Mouse (Mus musculus) forebrain, embryonic 10.5 days (tissue): ENCODE data around the gene Dlst. TPM values are rescaled to one million over a fixed set of nuclear protein-coding genes. Genes with fewer than 3 reads are reported as not detected.

ENCODE experiments used
- DNase-seq: peaks from one replicate; pipeline ENCODE4 v3.0.0-alpha.2; 2017; ENCODE audit warnings: low spot score; ENCODE audit errors: extremely low spot score
- H3K27ac ChIP-seq: fragments of 300-500 bp; sonication (generic); 2 replicates; pipeline ENCODE4 v1.5.1; 2016; ENCODE audit warnings: mild to moderate bottlenecking
- H3K27me3 ChIP-seq: fragments of 300-500 bp; sonication (generic); 2 replicates; pipeline ENCODE4 v1.6.1; 2016; ENCODE audit warnings: mild to moderate bottlenecking; ENCODE audit not compliant: poor library complexity, severe bottlenecking
- H3K36me3 ChIP-seq: fragments of 300-500 bp; sonication (generic); replicated peaks from 2 replicates; pipeline ENCODE4 v1.6.1; 2016; ENCODE audit warnings: mild to moderate bottlenecking, moderate library complexity
- H3K4me1 ChIP-seq: fragments of 300-500 bp; sonication (generic); 2 replicates; pipeline ENCODE4 v1.6.1; 2016
- H3K4me3 ChIP-seq: fragments of 300-500 bp; sonication (generic); 2 replicates; pipeline ENCODE4 v1.5.1; 2016; ENCODE audit warnings: mild to moderate bottlenecking, moderate library complexity
- H3K9me3 ChIP-seq: fragments of 300-500 bp; sonication (generic); 2 replicates; pipeline ENCODE4 v1.6.1; 2016; ENCODE audit warnings: mild to moderate bottlenecking, moderate library complexity
- WGBS: fragments of 180-500 bp; shearing (Covaris S2); methylation state at CpG from one replicate; pipeline ENCODE4 v1.1.7; 2016; 5-methylcytosine and 5-hydroxymethylcytosine counted together
- polyA plus RNA-seq: library from polyadenylated mRNA; unstranded; fragments of >200 nt; fragmentation: Nextera tagmentation; extraction: Ambion mirVana; gene quantifications from 2 replicates; pipeline ENCODE4 v1.2.1, GENCODE M21; 2016

The Dlst gene
- polyA plus RNA-seq, 1 experiment from 2014 or later, result 122 TPM

DNA sequence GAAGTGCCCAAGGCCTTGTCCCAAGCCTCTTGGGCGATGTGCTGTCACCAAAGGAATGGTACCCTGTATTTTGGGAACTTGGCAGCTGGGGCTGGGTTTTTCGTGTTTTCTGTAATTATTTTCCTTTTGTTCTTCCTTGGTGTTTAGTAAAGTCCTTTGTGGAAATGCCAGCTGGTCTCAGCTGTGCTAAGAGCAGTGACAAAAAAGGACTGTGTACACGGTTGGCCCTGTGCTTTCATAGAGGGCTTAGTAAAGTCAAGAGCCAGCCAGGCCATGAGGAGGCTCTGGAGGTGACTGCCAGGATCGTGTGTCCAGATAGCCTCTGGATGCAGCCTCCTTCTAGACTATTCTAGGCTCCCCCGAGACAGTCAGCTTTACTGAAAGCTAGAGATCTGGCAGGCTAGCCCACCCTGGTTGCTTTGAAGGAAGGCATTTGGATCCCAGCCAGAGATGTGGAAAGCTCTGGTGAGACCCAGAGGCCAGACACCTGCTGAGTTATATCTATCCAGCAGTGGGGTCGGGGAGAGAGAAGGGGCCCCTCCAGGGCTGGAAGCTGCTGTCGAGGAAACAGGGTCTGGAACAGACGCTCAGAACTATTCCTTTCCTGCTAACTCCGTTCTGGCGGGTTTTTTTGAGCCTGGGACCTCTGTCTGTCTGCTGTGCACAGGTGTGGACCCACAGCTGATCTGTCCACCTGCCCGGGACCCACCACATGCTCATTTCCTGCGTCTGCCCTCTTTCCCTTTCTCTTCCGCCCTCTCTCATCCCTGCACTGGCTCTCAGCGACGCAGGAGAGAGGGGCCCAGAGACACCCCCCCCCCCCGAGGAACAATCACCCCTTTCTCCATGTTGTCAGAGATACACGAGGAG is 71.1 kb downstream of the Dlst start:
- Histone ChIP-seq H3K27me3 (peaks cover 74% of the 10 kb centered on the region), H3K27ac (no peak overlapping the region), H3K4me3 (no peak overlapping the region), H3K4me1 (peaks cover 44% of the 10 kb centered on the region), H3K9me3 (no peaks in the 10 kb centered on the region), H3K36me3 (no peaks in the 10 kb centered on the region)
- DNase-seq, result no peak
- 46% methylated on average over 17 of the region's 17 CpGs for WGBS

DNA sequence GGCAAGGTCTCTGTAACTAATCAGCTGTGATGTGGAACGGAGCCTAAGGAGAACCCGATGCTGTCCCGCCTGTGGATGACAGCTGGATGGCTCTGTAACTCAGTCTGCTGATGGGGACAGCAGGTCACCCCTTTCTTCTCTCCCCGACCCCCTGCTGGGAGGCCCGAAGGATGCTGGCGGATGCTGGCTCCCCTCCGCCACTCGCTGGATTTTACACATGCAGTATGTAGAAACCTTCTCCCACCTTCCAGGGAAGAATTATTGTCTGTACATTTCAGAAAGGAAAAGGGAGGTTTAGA is 71.7 kb downstream of the Dlst start:
- WGBS, result 11% methylated on average over 8 of the region's 8 CpGs
- no peak for DNase-seq
- peaks cover 68% of the 10 kb centered on the region for H3K27me3 ChIP-seq

GRCm38 (mm10) chr12:85182898-85183297 is 72.3 kb downstream of the Dlst start:
- DNase-seq, result no peak
- Histone ChIP-seq H3K4me3 (no peak overlapping the region), H3K4me1 (peaks cover 33% of the 10 kb centered on the region), H3K36me3 (no peaks in the 10 kb centered on the region), H3K27me3 (peaks cover 62% of the 10 kb centered on the region), H3K9me3 (no peaks in the 10 kb centered on the region), H3K27ac (no peak overlapping the region)
- 65% methylated on average over 5 of the region's 5 CpGs for WGBS

More for the DNA sequence above, 71.7 kb downstream of the Dlst start:
- Histone ChIP-seq H3K27ac (no peak overlapping the region), H3K36me3 (no peaks in the 10 kb centered on the region), H3K9me3 (no peaks in the 10 kb centered on the region), H3K4me3 (no peak overlapping the region), H3K4me1 (peaks cover 39% of the 10 kb centered on the region)

- Histone ChIP-seq H3K36me3 (no peaks in the 10 kb centered on the region), H3K9me3 (no peaks in the 10 kb centered on the region), H3K4me1 (peaks cover 27% of the 10 kb centered on the region), H3K27me3 (peaks cover 50% of the 10 kb centered on the region), H3K27ac (no peak overlapping the region), H3K4me3 (no peak overlapping the region)
- DNase-seq, result no peak
- WGBS, result 78% methylated on average over 5 of the region's 5 CpGs
Measured at GRCm38 (mm10) chr12:85184118-85184517, 73.5 kb downstream of the Dlst start.

Other genes starting within 250 kb of the Dlst start
- 0.10 TPM in 1 of 2 replicates, not detected in the other for gene Ltbp2, start 234.3 kb upstream of the Dlst start, polyA plus RNA-seq
- 174 and 175 TPM in 2 replicates for gene Fcf1, start 139.9 kb upstream of the Dlst start, polyA plus RNA-seq
- gene Arel1, start 139.9 kb upstream of the Dlst start, polyA plus RNA-seq, result 18.5 and 18.7 TPM in 2 replicates
- gene Ylpm1, start 114.5 kb upstream of the Dlst start, polyA plus RNA-seq, result 34.2 and 37.2 TPM in 2 replicates
- gene Prox2, start 74 bp upstream of the Dlst start, polyA plus RNA-seq, result 2.3 and 2.7 TPM in 2 replicates
- 0.89 and 1.0 TPM in 2 replicates for gene Rps6kl1, start 40.4 kb downstream of the Dlst start, polyA plus RNA-seq
- 2.5 and 3.1 TPM in 2 replicates for gene Pgf, start 67.0 kb downstream of the Dlst start, polyA plus RNA-seq
- 123 and 129 TPM in 2 replicates for gene Eif2b2, start 108.6 kb downstream of the Dlst start, polyA plus RNA-seq
- 8.7 and 9.4 TPM in 2 replicates for gene Mlh3, start 159.8 kb downstream of the Dlst start, polyA plus RNA-seq
- gene Acyp1, start 177.6 kb downstream of the Dlst start, polyA plus RNA-seq, result 50.7 and 53.4 TPM in 2 replicates
- 1.3 and 1.7 TPM in 2 replicates for gene Zc2hc1c, start 177.8 kb downstream of the Dlst start, polyA plus RNA-seq
- gene Nek9, start 228.5 kb downstream of the Dlst start, polyA plus RNA-seq, result 23.9 TPM in 2 replicates